Mouse (Mus musculus) right cerebral cortex, adult 18-20 months (tissue): ENCODE measurements around the gene Rpgrip1.
"Not testable (repeated sequence)": the region's sequence is repeated elsewhere in the genome, so short reads cannot be mapped to it uniquely, and the experiment has no call there.

Experiments
- DNase-seq: peaks from one replicate; pipeline ENCODE4 v3.0.0; 2022; ENCODE audit warnings: mixed read lengths

Rpgrip1 gene

DNA sequence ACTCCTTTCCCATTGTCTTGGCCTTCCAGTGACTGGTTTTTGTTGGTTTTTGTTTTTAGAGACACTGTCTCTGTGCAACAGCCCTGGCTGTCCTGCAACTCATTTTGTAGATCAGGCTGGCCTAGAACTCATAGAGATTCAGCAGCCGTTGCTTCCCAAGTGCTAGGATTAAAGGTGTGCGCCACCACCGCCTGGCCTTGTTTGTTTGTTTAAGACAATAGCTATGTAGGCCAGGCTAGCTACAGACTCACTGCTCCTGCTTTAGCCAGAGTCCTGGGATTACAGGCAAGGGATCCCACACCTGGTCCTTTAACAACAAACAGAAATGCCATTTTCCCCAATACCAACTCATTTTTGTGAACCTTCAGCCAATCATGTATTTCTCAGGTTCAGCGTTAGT lies at the start of gene Rpgrip1:
Gene Rpgrip1 (plus strand): TSS at position 359 of the 400 bp plus-strand sequence.
- DNase-seq = no peak

GRCm38 (mm10) chr14:52060800-52061199 lies 49.7 kb upstream of the Rpgrip1 start:
- peak; percentile 13 for DNase-seq

DNA sequence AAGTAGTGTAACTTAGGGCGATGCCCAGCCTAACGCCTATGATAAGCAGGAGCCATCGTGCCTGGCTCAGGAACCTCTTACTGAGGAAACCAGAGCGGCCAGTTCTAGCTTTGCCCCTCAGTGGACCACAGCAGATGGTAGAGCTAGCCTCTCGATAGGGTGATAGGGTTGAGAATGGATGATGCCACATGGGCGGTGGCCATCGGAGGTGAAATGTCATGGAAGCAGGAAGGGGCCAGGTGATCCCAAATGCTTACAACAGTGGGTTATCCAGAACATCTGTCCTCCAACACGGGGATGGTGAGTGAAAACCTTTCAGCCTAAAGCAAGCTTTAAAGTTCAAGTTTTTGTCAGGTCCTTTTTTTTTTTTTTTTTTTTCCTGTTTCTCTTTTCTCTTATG lies 48.7 kb upstream of the Rpgrip1 start:
- DNase-seq = no peak

- no peak for DNase-seq
Measured at GRCm38 (mm10) chr14:52066135-52066534, 44.4 kb upstream of the Rpgrip1 start.

DNA sequence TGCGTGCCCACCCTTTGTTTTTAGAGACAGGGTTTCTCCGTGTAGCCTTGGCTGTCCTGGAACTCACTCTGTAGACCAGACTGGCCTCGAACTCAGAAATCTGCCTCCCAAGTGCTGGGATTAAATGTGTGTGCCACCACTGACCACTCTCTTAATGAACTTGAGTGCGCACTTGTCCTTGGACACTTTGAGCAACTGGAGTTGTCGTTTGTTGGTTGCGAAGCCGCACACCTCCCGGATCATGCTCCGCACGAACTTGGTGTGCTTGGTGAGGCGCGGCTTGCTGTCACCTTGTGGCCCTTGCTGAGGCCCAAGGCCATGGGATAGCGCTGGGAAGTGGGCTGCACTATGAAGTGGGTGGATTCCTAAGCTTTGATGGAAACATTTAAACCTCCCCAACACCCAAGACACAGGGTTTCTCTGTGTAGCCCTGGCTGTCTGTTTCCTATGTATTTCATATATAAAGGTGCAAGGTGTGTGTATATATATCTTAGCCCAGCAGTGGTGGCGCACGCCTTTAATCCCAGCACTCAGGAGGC lies 38.8 kb upstream of the Rpgrip1 start:
- DNase-seq = no peak

GRCm38 (mm10) chr14:52083083-52083482 lies 27.4 kb upstream of the Rpgrip1 start:
- DNase-seq = no peak

DNA sequence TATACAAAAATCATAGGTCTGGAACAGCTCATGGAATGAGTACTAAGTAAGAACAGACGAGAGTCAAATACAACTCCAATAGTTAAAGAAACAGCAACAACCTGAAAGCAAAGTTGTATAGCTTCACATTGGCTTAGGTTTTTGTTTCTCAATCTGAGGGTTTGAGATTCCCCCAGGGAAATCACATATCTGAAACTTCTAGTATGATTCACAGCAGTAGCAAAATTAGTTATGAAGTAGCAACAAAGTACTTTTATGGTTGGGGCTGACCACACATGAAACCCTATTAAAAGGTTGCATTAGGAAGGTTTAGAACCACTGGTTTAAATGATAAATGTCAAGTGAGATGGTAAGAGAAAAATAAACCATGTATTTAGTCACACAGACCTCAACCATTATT lies 16.0 kb upstream of the Rpgrip1 start:
- no peak for DNase-seq

GRCm38 (mm10) chr14:52097191-52097590 lies 13.3 kb upstream of the Rpgrip1 start:
- DNase-seq = not testable (repeated sequence)

DNA sequence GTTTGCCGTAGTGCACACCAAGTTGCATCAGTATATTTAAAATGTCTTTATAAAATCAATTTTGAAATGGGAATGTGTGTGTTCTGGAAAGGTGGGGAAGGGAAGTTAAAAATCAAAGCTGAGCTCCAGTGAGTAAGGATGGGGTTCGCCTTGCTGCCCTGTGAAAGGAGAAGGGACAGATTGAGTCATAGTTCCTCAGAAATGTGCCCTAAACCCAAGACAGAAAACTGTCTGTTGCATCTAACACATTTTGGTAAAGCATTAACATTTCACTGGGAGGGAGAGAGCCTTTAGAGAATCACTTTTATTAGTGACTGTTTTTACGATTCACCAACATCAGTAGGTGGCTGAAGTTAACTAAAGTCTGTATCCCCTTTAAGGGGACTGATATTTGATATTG lies 12.1 kb upstream of the Rpgrip1 start:
- DNase-seq = not testable (repeated sequence)

GRCm38 (mm10) chr14:52099563-52099962 lies 10.9 kb upstream of the Rpgrip1 start:
- DNase-seq = no peak

- DNase-seq = no peak
Measured at GRCm38 (mm10) chr14:52100170-52100960, 10.1 kb upstream of the Rpgrip1 start.

- no peak for DNase-seq
Measured at GRCm38 (mm10) chr14:52101285-52102157, 9.0 kb upstream of the Rpgrip1 start.

DNA sequence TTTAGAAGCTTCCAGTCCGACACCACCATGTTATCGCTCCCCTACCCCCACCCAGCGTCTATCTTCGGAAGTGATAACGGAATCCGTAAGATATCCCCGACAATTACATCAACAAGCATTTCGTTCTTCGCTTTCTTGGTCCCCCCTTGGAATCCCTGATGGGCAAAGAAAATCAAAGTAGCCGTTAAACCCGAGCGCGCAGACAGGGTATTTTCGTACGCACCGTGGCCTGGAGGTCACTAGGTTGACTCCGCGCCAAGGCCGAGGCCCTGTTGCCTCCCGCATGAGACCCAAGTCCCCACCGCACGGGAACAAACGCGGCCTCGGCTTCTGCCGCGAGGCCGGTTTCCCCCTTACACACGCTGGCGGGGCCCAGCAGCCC lies 7.0 kb upstream of the Rpgrip1 start:
- no peak for DNase-seq

GRCm38 (mm10) chr14:52103856-52104676 lies 6.4 kb upstream of the Rpgrip1 start, which contains the start of gene Hnrnpc:
Gene Hnrnpc (minus strand): TSS chr14:52104028.
- peak; percentile 100 for DNase-seq

DNA sequence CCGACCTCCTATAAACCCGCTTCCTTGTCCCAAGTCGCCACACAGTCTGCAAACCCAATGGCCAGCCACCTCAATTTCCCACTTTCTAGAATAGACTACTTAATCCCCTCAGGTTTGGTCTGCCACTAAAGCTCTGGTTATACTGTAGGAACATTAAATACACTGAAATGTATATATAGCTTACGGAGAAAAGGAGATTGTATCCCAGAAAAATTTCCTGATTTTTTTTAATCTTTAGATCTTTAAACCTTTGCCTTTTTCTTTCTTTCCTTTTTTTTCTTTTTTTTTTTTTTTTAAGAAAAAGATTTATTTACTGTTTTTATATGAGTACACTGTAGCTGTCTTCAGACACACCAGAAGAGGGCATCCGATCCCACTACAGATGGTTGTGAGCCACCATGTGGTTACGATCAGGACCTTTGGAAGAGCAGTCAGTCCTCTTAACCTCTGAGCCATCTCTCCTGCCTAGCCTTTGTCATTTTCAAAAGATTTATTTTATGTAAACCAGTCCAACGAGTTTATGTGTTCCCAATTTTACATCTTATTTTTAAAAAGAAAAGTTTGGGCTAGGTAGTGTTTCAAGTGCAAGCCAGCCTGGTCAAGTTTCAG lies 5.7 kb upstream of the Rpgrip1 start:
- DNase-seq = no peak

DNA sequence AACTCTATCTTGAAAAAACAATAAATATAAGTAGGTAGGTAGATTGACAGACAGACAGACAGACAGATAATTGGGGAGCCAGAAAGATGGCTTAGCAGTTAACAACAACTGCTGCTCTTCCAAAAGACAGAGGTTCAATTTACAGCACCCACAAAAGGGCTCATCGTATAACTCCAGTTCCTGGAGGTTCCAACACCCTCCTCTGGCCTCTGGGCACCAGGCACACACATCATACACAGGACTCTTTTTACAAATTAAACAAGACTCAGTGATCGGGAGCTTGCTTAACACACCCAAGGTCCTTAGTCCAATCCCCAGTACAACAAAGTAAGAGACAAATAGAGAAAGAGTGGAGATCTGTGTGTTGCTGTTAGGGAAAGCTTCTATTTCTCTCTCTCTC lies 5.2 kb upstream of the Rpgrip1 start:
- DNase-seq = no peak

DNA sequence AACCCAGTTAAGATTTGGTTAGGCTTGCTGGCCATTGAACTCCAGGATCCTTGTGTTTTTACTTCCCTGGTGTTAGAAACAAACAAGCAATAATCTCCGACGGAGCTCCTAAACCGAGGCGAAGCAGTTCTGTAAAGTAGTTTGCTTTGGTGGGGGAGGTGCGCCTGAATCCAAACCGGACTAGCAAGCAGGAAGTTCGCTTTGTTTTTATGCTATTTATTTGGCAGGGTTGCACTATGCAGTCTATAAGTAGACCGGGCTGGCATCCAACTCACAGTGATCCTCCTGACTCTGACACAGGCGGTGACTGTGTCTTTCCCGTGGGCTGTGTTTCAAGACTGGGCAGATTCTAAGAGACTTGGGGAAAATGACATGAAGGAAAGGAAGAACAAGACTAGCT lies 3.8 kb upstream of the Rpgrip1 start:
- DNase-seq = peak; percentile 50

DNA sequence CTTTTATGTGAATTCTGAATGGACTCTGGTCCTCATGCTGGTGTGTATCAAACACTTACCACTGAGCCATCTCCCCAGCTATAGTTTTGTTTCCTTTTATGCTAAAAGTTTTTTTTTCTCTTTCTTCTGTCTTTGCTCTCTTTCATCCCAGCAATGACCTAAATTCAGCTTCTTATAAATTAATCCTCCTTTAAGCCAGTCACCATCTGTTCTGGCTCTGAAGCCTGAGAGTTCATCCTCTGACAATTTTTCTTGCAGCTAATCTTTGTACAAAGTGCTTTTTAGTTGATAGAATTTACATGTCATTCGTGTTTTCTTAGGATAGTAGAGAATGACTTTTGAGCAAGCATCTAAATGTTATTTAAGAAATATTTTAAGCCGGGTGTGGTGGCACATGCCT lies 2.5 kb upstream of the Rpgrip1 start:
- DNase-seq = no peak

DNA sequence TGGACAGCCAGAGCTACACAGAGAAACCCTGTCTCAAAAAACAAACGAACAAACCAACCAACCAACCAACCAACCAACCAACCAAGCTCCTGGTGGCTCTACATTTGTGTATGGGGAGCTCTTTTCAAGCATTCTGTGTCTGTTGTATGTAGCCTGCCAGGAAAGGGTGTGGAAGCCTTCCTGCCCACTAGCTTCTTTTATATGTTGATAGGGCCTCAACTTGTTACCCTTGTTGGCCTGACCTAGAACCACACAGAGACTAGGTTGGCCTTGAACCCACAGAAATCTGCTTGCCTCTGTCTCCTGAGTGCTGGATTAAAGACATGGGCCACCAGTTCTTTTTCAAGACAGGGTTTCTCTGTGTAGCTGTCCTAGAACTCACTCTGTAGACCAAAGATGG lies 3.6 kb downstream of the Rpgrip1 start:
- no peak for DNase-seq

- no peak for DNase-seq
Measured at GRCm38 (mm10) chr14:52117241-52117640, 6.7 kb downstream of the Rpgrip1 start.

DNA sequence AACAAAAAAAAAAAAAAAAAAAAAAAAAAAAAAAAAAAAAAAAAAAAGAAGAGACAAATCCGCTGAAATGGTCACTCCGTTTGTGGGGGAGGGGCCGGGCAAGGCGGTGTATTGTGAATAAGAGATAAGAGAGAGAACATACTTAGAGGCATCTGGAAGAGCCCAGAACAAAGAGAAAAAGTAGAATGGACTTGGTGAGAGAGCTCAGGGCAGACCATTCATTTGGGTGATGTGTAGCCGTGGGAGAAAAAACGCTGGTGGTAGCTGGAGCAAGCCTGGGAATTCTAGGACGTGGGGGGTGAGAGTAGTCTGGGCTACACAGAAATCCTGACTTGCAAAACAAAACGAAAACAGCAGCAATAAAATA lies 7.9 kb downstream of the Rpgrip1 start:
- DNase-seq = no peak
